Mouse (Mus musculus) lung, embryonic 15.5 days (tissue): ENCODE measurements around the gene Cep68. TPM values are rescaled to one million over a fixed set of nuclear protein-coding genes. Genes with fewer than 3 reads are reported as not detected.
A peak's percentile ranks its signal among the peaks of the same experiment; 100 is the strongest.

Experiments
- ATAC-seq: fragments of 200-750 bp; cut with Nextera tagmentation; 2 replicates; pipeline ENCODE4 v1.8.0; 2017; ENCODE audit warnings: moderate number of reproducible peaks, borderline replicate concordance; ENCODE audit not compliant: low FRiP score, low TSS enrichment; ENCODE audit errors: extremely low read depth
- H3K27ac ChIP-seq: fragments of 300-500 bp; sonication (generic); 2 replicates; pipeline ENCODE4 v1.5.1; 2015; ENCODE audit warnings: moderate library complexity, mild to moderate bottlenecking, inconsistent platforms
- H3K27me3 ChIP-seq: fragments of 300-500 bp; sonication (generic); 2 replicates; pipeline ENCODE4 v1.6.1; 2015; ENCODE audit warnings: inconsistent platforms
- H3K36me3 ChIP-seq: fragments of 300-500 bp; sonication (generic); 2 replicates; pipeline ENCODE4 v1.6.1; 2015; ENCODE audit warnings: inconsistent platforms
- H3K4me1 ChIP-seq: fragments of 300-500 bp; sonication (generic); 2 replicates; pipeline ENCODE4 v1.6.1; 2015; ENCODE audit warnings: inconsistent platforms
- H3K4me2 ChIP-seq: fragments of 300-500 bp; sonication (generic); 2 replicates; pipeline ENCODE4 v1.6.1; 2015; ENCODE audit warnings: inconsistent platforms, mild to moderate bottlenecking, moderate library complexity
- H3K4me3 ChIP-seq: fragments of 300-500 bp; sonication (generic); 2 replicates; pipeline ENCODE4 v1.5.1; 2015; ENCODE audit warnings: mild to moderate bottlenecking, inconsistent platforms
- H3K9ac ChIP-seq: fragments of 300-500 bp; sonication (generic); 2 replicates; pipeline ENCODE4 v1.6.1; 2015; ENCODE audit warnings: inconsistent platforms
- H3K9me3 ChIP-seq: fragments of 300-500 bp; sonication (generic); 2 replicates; pipeline ENCODE4 v1.6.1; 2016; ENCODE audit warnings: inconsistent platforms
- whole genome bisulfite sequencing: fragments of 180-500 bp; shearing (Covaris S2); methylation state at CpG from one replicate; pipeline ENCODE4 v1.1.7; 2015; 5-methylcytosine and 5-hydroxymethylcytosine counted together
- polyA plus RNA-seq: library from polyadenylated mRNA; unstranded; fragments of >200 nt; fragmentation: Nextera tagmentation; extraction: Ambion mirVana; gene quantifications from 2 replicates; pipeline ENCODE4 v1.2.1, GENCODE M21; 2015

The Cep68 gene
- polyA plus RNA-seq = 34.8 and 37.6 TPM in 2 replicates

- Histone ChIP-seq H3K36me3 (no peaks in the 10 kb centered on the region), H3K27ac (peak within 1 kb of the TSS; percentile 93), H3K9me3 (no peaks in the 10 kb centered on the region), H3K9ac (peak within 1 kb of the TSS; percentile 95), H3K4me2 (peak within 1 kb of the TSS; percentile 93), H3K27me3 (no peaks in the 10 kb centered on the region), H3K4me3 (peak within 1 kb of the TSS; percentile 89), H3K4me1 (peaks cover 33% of the 10 kb centered on the region)
- WGBS = under 1% methylated on average over 49 of the region's 59 CpGs
- peak; percentile 99 for ATAC-seq
Measured at GRCm38 (mm10) chr11:20249296-20250110, at the start of gene Cep68. Cep68 (minus strand) TSS chr11:20249429.

GRCm38 (mm10) chr11:20284463-20284862 is 35.2 kb upstream of the Cep68 start:
- no peak overlapping the region for H3K27ac ChIP-seq
- no peak for ATAC-seq

DNA sequence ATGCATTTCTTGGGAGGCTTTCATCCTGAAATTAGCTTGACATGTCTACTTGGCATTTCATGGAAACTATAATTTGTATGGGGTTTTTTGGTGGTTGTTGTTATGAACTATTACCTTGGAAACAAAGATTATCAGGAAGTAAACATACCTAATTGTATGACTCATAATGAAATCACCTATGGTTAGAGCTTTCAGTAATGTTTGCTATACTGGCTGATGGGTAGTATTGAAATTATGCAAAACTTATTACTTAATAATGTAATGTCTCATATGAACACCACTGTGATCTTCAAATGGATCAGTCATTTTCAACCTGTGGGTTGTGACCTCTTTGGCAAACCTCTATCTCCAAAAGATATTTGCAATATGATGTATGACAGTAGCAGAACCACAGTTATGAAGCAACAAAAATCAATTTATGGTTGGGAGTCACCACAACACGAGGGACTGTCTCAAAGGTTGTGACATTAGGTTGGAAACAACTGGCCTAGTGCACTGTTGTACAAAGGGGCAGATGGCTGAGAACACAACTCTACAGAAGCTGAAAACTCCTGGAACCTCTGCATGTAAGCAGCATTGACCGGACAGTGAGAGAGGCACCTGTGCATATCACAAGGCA is 33.5 kb upstream of the Cep68 start:
- ATAC-seq = no peak
- 81% methylated on average over 2 of the region's 2 CpGs for WGBS

More at GRCm38 (mm10) chr11:20284463-20284862, 35.2 kb upstream of the Cep68 start:
- Histone ChIP-seq H3K4me1 (peaks cover 8% of the 10 kb centered on the region), H3K36me3 (no peaks in the 10 kb centered on the region), H3K4me3 (no peak overlapping the region), H3K4me2 (no peak overlapping the region), H3K9ac (no peak overlapping the region), H3K27me3 (no peaks in the 10 kb centered on the region), H3K9me3 (no peaks in the 10 kb centered on the region)
- 71% methylated on average over 3 of the region's 3 CpGs for WGBS

GRCm38 (mm10) chr11:20280982-20281381 is 31.8 kb upstream of the Cep68 start:
- no peaks in the 10 kb centered on the region for H3K27me3 ChIP-seq
- 42% methylated on average over 5 of the region's 5 CpGs for WGBS
- H3K9me3 ChIP-seq = no peaks in the 10 kb centered on the region
- ATAC-seq = no peak
- no peak overlapping the region for H3K27ac ChIP-seq
- no peak overlapping the region for H3K4me3 ChIP-seq
- H3K36me3 ChIP-seq = no peaks in the 10 kb centered on the region
- H3K4me1 ChIP-seq = peaks cover 11% of the 10 kb centered on the region
- H3K4me2 ChIP-seq = no peak overlapping the region
- H3K9ac ChIP-seq = no peak overlapping the region

More for the DNA sequence above, 33.5 kb upstream of the Cep68 start:
- H3K4me2 ChIP-seq = no peak overlapping the region
- H3K9me3 ChIP-seq = no peaks in the 10 kb centered on the region
- peaks cover 11% of the 10 kb centered on the region for H3K4me1 ChIP-seq
- no peak overlapping the region for H3K4me3 ChIP-seq
- no peaks in the 10 kb centered on the region for H3K36me3 ChIP-seq
- H3K27ac ChIP-seq = no peak overlapping the region
- H3K27me3 ChIP-seq = no peaks in the 10 kb centered on the region
- H3K9ac ChIP-seq = no peak overlapping the region

- Histone ChIP-seq H3K4me2 (no peak overlapping the region), H3K27me3 (no peaks in the 10 kb centered on the region), H3K9me3 (no peaks in the 10 kb centered on the region), H3K4me1 (peaks cover 11% of the 10 kb centered on the region), H3K36me3 (no peaks in the 10 kb centered on the region), H3K4me3 (no peak overlapping the region), H3K9ac (no peak overlapping the region), H3K27ac (no peak overlapping the region)
- ATAC-seq = peak; percentile 46; the same call in 1 of the 2 replicates
- WGBS = 15% methylated on average over 5 of the region's 5 CpGs
Measured at GRCm38 (mm10) chr11:20278702-20279101, 29.5 kb upstream of the Cep68 start.

- 78% methylated on average over 2 of the region's 2 CpGs for WGBS
- no peak for ATAC-seq
- Histone ChIP-seq H3K9me3 (no peaks in the 10 kb centered on the region), H3K9ac (no peak overlapping the region), H3K27ac (no peak overlapping the region), H3K27me3 (no peaks in the 10 kb centered on the region), H3K36me3 (no peaks in the 10 kb centered on the region), H3K4me1 (peaks cover 11% of the 10 kb centered on the region), H3K4me2 (no peak overlapping the region), H3K4me3 (no peak overlapping the region)
Measured at GRCm38 (mm10) chr11:20277106-20277505, 27.9 kb upstream of the Cep68 start.

DNA sequence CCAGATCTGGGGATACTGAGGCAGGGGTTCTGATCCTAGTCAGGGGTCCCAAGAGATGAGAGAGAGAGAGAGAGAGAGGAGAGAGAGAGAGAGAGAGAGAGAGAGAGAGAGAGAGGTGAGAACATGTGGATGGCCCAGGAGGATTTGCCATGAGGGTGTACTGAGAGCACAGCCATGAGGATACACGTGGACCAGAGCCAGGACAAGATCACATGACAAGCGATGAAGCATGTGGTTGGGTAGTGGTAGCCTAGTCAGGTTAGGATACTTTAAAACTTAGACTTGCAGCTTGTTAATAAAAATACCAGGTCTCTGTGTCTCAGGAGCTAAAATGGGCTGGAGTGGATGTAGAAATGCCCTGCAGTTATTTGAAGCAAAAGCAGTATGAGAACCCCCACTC is 26.7 kb upstream of the Cep68 start:
- H3K4me2 ChIP-seq = no peak overlapping the region
- no peak overlapping the region for H3K27ac ChIP-seq
- no peak overlapping the region for H3K4me3 ChIP-seq
- H3K4me1 ChIP-seq = peaks cover 6% of the 10 kb centered on the region; the same call in 1 of the 2 replicates
- no peaks in the 10 kb centered on the region for H3K36me3 ChIP-seq
- H3K9me3 ChIP-seq = no peaks in the 10 kb centered on the region
- no peak for ATAC-seq
- no peaks in the 10 kb centered on the region for H3K27me3 ChIP-seq
- WGBS = 69% methylated on average over 2 of the region's 2 CpGs
- H3K9ac ChIP-seq = no peak overlapping the region

- Histone ChIP-seq H3K4me2 (no peak overlapping the region), H3K9me3 (no peaks in the 10 kb centered on the region), H3K4me1 (no peaks in the 10 kb centered on the region), H3K4me3 (no peak overlapping the region), H3K9ac (no peak overlapping the region), H3K27me3 (no peaks in the 10 kb centered on the region), H3K36me3 (no peaks in the 10 kb centered on the region), H3K27ac (no peak overlapping the region)
- WGBS = 77% methylated on average over 6 of the region's 6 CpGs
- ATAC-seq = no peak
Measured at GRCm38 (mm10) chr11:20269885-20270284, 20.7 kb upstream of the Cep68 start.

DNA sequence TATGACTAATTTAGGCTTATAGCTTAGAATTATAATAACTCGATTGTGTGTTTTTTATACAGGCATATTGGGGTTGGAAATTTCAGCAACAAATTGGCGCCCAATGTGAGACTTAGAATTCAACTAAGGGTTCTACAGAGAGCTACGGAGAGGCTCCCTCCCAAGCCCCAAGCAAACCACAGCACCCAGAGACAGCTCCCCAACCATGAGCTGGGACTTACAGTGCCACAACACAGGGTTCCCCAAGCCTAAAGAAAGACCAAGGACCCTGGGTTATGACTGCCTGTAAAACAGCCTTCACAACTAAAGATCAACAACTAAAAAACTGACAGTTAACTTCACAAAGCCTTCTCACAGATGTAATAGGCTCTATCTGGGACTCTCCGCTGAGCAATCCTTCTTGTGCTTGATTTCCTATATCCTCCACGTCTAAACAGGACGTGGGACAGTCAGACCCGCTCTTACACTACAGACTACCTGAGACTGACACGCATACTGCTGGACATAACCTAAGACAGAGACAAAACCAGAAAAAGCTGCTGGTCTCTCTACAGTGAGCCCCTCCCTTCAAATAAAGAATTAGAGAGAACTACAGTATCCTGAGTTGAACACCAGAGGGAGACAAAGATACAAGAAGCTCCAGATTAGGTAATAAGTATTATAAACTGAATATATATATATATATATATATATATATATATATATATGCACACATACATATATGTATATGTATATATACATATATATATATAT is 13.6 kb upstream of the Cep68 start:
- WGBS = 57% methylated on average over 8 of the region's 8 CpGs
- no peaks in the 10 kb centered on the region for H3K27me3 ChIP-seq
- no peaks in the 10 kb centered on the region for H3K4me1 ChIP-seq
- no peak for ATAC-seq
- no peaks in the 10 kb centered on the region for H3K9me3 ChIP-seq
- H3K4me3 ChIP-seq = no peak overlapping the region
- no peaks in the 10 kb centered on the region for H3K36me3 ChIP-seq
- no peak overlapping the region for H3K4me2 ChIP-seq
- no peak overlapping the region for H3K27ac ChIP-seq
- no peak overlapping the region for H3K9ac ChIP-seq

DNA sequence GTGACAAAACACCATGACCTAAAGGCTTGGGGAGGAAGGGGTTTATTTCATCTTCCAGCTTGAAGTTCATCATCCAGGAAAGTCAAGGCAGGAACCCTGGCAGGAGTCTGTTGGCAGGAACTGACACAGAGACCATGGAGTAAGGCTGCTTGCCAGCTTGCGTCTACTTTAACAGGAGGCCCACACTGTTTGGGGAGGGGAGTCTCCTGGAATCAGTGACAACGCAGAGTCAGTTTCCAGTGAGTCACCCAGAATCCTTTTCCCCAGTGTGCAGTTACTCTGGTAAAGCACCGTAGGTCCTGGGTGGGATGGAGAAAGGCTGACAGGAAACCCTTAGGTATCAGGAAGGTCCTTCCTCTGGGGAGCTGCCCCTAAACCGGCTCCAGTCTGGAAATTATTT is 5.6 kb upstream of the Cep68 start:
- ATAC-seq = no peak
- H3K4me1 ChIP-seq = peaks cover 3% of the 10 kb centered on the region; the same call in 1 of the 2 replicates
- no peak overlapping the region for H3K4me3 ChIP-seq
- WGBS = 61% methylated on average over 4 of the region's 4 CpGs
- H3K4me2 ChIP-seq = no peak overlapping the region
- H3K36me3 ChIP-seq = no peaks in the 10 kb centered on the region
- H3K27ac ChIP-seq = no peak overlapping the region
- H3K27me3 ChIP-seq = no peaks in the 10 kb centered on the region
- H3K9me3 ChIP-seq = no peaks in the 10 kb centered on the region
- no peak overlapping the region for H3K9ac ChIP-seq

GRCm38 (mm10) chr11:20253088-20253487 is 3.9 kb upstream of the Cep68 start:
- H3K27me3 ChIP-seq = no peaks in the 10 kb centered on the region
- no peak overlapping the region for H3K4me3 ChIP-seq
- no peaks in the 10 kb centered on the region for H3K36me3 ChIP-seq
- H3K27ac ChIP-seq = no peak overlapping the region
- WGBS = 67% methylated on average over 2 of the region's 2 CpGs
- ATAC-seq = no peak
- peaks cover 7% of the 10 kb centered on the region; the same call in 1 of the 2 replicates for H3K4me1 ChIP-seq
- H3K9ac ChIP-seq = no peak overlapping the region
- no peaks in the 10 kb centered on the region for H3K9me3 ChIP-seq
- H3K4me2 ChIP-seq = no peak overlapping the region
